Mouse (Mus musculus) urinary bladder, postnatal 4 days (tissue): ENCODE measurements around the gene Ypel2.

ENCODE experiments used
- DNase-seq, 2 experiments: peaks; one replicate each; pipeline ENCODE4 v3.0.0; 2021 to 2022; ENCODE audit warnings: low spot score in 2 of 2

The Ypel2 gene

DNA sequence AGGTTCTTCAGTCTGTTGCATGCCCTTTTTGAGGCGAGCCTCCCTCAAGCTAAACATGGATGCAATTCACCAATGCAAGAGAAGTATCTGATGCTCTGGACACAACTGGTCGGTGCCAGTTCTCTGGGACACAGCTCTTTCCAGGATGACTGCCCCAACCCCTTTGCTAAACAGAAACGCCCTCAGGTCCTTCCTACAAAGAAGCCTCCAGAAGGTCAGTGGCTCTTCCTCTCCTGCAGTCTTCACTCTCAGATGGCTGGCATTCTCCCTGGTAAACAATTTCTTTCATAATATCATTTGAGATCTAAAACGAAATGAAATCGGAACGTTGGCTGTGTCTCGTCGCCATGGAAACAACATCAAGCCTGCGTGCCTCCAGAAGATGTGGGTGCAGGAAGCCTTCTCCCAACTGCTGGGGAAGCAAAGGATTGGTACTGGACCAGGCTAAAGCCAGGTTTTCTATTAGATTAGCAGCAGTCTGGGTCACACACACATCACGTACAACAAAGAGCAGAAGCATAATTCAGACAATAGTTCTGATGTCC is 62.8 kb downstream of the Ypel2 start:
- DNase-seq = no peak

DNA sequence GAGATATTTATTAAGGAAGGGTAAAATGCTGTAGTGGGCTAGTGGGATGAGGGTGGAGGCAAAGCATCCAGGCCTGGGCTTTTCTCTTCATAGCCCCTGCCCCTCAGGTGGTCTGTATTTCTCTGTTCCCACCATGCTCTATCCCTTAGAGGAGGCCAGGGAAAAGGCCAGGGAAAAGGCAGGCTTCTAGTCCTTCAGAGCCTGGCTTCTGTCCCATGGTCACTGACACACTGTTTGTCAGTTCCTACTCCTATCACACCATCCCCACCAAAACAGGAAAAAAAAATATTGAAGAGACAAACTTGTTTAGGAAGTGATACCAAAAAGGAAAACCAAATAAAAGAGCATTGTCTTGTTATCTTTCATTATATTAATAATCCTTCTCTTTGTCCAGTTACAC is 63.5 kb downstream of the Ypel2 start:
- no peak for DNase-seq

DNA sequence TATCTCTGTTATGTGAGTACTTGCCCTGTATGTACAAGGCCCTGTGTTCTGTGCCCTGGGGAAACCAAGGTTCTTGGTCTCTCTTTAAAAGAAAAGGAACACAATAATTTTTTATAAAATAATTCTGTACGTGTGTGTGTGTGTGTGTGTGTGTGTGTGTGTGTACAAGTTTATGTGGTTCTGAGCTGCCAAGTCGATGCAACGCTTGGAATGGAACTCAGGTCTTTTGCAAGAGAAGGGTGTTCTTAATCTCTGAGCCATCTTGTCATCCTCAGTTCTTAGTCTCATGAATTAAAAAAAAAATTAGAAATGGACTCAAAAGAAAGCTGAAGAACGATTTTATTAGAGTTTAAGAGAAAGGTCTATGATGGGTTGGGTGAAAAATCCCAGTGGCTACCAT is 64.0 kb downstream of the Ypel2 start:
- DNase-seq = no peak

DNA sequence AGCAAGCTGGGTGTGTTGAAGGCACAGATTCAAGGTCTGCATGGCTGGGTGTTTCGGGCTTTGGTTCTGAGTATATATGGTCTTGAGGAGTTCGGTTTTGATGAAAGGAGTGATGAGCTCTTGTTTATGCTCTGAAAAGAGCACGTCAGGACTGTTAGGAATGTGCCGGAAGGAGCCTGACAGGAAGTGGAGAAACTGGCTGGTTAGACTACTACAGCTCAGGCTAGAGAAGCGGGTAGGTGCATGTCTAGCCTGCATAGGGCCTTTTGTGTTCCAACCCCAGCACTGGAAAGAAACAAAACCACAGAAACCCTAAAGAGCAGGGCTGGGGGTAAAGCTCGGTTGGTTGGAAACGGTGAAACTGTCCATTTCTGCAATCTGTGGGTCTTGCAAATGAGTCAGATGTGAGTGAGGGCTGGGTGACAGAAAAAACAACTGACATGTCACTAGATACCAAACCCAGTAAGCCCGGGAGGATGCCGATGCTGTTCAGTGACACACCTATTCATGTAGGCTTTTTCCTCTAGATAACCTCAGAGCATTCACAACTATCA is 68.3 kb downstream of the Ypel2 start:
- no peak for DNase-seq

DNA sequence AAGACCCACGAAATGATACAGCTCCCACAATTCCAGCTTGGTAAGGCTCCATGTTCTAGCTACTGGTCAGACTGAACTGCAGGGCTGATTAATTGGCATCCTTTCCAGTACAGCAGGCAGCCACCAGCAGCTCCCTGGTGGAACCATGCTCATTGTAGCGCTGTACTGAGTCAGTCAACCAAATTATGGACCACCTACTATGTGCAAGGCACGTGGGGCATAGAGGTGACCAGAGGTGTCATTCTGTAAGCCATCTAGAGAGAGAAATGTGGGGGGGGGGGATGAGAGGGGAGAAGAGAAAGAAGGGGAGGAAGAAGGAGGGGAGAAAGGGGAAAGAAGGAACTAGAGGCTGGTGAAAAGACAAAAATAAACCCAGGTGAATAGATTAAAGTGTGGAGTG is 68.9 kb downstream of the Ypel2 start:
- no peak for DNase-seq

DNA sequence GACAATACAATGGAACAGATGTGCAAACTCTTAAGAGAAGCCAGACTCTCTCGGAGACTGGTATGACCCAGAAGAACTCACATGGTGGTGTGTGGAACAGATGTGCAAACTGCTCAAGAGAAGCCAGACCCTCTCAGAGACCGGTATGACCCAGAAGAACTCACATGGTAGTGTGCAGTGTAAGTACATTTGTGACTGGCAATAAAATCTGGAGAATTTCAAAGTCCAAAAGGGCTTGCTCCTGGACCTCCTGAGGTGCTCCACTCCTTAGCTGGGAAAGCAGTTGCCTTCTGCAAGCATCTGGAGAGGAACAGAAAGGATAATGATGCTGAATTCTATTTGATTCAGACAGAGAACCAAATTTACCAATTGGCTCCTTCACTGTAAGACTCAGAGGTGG is 69.9 kb downstream of the Ypel2 start:
- DNase-seq = no peak

DNA sequence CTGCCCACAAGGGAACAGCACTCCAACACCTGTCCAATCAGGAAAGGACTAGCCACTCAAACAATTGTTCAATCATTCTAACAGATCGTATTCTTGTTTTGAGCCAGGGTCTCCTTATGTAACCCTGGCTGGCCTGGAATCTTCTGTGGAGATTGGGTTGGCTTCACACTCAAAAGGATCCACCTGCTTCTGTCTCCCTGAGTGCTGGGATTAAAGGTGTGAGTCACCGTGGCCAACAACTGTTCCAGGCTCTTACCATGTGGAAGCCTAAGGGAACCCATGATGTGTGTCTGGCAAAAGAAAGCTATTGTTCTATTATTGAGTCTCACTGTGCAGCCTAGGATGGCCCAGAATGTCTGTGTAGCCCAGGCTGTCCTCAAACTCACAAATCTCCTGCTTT is 71.5 kb downstream of the Ypel2 start:
- DNase-seq = no peak

DNA sequence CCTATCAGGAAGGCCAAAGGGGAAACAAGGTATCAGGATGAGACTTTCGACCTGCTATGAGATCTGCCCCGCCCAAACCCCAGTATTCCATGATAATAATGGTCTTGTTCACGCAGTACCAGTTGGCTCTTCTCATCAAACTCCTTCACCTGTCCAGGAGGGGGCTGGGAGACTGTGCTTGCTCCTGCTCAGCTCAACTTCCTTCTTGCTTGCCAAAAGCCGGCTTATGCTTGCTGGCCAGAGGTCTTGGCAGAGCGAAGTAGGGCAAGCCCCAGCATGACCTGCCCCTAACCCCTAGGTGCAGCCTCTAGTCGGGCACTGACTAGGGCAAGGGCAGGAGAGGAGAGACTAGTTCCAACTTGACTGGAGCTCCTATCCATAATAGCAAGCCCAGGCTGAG is 72.2 kb downstream of the Ypel2 start:
- DNase-seq = no peak

DNA sequence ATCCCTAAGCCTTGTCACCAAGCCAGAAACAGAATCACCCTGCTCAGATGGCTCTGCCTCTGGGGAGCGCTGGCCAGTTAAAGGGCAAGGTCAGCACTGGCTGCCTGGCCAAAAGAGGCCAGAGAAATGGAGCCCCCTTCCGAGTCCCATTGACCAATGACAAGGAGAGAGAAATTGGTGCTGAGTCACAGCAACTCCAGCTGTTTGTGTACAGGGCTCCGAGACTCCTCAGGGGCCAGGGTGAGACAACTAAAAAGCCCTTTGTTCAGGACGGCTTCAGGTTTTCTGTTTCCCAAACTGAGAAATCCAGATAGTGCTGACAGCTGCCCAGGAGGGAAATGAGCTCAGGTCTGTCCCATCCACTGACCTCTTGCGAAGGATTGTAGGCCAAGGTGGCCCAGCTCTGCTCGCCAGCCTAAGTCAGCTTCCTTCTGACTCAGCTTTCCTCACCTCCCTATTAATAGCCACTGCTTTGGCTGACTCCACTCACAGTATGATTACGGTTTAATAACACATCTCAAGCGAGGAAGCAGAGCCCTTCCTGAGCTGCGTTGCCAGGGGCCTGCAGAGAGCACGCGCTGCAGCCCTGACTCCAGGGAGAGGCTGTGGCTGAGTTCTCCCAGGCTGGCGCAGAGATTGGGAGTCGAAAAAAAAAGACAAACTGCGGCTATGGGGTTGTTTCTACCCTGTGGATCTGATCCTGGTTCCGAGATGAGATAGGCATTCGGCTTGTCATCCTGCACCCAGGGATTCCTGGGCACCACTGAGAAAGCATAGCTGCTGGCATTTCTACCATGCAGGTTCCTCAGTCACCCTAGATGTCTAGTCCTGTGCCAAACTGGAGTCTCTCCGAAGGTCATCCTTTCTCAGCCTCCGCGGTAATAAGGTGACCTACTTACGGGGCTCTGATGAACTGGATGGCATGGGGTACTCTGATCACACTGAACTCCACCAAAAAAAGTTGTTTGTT is 73.1 kb downstream of the Ypel2 start:
- no peak for DNase-seq

DNA sequence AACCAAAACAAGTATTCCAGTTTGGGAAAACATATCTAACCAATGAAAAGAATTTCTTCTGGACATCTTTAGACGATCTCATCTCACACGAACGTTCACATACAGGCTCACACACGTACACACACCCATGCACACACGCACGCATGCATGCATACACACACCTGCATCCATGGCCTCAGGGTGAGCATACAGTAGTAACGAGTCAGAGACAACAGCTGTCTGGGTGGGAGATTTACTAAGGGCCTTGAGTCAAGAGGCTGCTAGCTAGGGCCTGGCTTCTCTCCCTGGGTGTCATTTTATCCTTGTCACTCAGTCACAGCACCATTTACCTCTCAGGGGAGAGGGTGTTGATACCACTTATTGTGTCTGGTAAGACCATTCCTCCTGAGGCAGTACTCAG is 74.0 kb downstream of the Ypel2 start:
- DNase-seq = no peak

DNA sequence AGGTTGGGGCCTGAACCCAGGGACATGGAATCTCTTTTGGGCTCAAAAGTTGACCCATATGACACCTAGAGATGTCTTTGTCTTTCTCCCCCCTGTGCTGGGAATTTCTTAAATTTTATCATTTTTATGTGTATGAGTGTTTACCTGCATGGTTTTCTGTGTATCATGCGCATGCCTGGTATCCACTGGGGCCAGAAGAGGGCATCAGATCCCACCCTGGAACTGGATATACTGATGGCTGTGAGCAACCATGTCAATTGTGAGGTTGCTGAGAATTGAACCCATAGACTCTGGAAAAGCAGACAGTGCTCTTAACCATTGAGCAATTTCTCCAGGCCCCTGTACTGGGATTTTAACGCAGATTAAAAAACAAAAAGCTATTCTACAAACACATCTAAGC is 76.0 kb downstream of the Ypel2 start:
- no peak for DNase-seq

DNA sequence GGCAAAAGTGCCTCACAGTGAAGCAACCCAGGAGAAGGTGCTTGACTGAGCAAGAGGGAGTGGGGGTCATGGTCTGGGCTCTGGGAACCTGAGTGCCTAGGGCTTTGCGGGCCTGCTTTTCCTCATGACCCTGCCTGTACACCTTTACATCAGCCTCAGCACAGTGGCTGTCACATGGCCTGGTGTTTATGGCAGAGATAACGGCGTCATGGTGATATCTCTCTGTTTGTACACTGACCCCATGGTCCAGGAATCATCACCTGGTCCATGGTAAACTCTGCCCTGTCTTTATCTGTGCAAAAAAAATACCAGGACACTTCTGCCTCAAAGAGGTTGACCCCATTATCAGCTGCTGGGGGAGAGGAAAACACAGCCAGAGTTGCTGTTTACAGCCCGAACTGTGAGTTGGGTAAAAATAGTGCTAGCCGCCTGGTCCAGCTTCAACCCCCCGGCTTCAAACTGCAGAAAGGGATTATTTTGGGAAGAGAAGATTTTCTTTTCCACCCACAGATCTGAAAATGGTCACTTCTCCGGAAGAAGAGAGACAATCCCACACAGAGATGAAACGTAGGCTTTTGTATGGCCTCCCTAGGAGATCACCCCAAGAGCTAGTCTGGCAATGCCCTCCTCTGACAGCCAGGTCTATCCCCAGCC is 76.8 kb downstream of the Ypel2 start:
- DNase-seq = no peak

DNA sequence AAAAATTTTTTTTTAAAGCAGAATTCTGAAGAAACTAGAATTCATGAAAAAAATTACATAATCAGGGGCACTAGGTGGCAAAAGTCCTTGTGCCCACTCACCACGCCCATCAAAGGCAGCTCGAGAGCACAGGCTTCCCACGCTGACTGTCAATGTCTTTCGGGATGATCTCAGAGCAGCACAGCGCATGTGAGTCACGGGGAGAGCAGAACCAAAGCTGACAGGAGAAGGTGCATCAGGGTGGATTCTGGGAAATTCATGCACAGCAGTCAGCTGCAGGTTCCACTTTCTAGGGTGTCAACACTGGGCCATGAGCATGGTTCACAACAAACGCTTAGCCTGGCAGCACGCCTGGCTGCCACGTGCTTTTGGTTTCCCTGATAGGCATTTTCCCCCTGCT is 79.2 kb downstream of the Ypel2 start:
- no peak for DNase-seq

DNA sequence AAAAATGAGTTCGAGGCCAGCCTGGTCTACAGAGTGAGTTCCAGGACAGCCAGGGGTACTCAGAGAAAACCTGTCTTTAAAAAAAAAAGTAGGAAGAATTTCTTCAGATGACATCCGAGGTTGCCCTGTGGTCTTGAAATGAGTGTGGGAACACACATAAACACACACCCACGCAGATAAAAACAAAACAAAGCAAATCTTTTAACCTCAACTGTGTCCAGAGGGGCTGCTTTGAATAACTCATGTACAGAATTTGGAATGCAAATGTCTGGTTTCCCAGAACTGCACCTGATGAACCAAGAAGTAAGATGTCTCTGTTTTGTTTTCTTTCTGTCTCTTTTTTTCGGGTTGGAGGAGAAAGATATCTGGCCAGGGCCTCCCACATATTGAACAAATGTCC is 83.3 kb downstream of the Ypel2 start:
- no peak for DNase-seq

DNA sequence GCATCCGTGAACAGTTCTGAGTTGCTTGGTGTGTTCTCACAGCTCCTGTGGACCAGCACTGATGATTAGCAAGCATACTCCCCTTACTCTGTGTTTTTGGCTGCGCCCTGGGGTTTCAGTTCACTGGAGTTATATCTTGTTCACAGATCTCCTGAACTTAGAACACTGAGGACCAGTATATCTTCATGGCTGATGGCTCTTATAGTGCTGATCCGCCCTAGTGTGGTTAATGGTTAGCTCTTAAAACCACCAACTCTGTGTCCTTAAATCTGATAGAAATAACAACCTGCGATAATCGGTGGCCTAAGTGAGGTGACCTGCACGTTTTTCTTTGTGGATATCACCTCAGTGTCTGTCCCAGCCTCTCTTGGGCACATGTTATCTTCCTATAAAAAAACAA is 84.5 kb downstream of the Ypel2 start:
- no peak for DNase-seq

DNA sequence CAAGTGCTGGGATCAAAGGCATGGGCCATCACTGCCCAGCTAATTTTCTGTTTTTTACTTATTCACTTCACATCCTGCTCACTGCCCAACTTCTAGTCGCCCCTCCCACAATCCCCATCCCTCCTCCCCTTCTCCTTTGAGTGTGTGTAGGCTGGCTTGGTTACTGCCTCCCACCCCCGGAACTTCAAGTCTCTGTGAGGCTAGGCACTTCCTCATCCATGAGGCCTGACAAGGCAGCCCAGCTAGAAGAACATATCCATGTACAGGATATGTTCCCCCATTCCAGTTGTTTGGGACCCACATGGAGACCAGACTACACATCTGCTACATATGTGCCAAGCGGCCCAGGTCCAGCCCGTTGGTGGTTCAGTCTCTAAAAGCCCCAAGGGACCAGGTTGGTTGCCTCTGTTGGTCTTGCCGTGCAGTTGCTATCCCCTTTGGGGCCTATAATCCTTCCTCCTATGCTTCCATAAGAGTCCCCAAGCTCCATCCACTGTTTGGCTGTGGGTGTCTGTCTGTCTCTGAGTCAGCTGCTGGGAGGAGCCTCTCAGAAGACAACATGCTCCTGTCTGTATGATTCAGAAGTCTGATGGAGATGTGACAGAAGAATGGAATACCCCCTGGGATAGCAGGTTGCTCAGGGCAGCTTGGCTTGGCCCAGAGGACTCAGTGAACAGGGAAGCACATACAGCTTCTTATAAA is 85.5 kb downstream of the Ypel2 start:
- no peak for DNase-seq

DNA sequence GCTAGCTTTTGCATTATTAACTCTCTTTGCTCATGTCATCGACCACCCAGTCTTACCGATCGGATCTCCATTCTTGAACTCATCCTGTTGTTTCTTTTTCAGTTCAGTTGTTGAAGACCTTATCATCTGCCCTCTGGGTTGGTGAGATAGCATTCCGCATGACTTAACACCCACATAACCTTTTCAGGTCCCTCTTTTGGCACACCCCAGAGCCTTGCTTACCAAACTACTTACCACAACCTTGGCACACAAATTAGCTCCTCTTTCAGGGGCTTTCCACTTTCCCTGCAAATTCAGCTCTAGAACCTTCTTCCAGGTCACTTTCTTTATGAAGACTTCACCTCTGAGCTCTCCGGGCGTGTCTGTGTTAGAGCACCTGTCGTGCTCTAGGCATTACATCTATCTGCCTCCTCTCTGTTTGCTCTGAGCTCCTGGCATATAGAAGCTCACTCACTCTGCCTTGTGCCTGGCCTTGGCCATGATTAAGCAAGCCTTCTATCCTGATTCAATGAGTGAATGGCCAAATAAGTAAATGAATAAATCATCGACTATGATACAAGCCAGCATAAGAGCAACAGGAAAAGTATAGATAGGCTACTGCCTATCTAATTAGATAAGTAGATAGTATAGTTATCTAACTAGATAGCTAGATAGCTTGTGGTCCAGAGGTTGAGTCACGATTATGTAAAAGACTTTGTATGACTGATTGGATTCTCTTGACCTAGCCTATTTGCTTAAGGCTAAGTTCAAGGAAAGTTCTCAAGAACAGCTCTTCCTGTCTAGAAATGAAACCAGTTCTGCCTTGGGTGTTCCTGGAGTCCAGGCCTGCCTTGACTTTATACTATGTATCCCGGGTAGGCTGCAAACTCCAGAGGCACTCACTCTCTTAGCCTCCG is 86.5 kb downstream of the Ypel2 start:
- DNase-seq = no peak

DNA sequence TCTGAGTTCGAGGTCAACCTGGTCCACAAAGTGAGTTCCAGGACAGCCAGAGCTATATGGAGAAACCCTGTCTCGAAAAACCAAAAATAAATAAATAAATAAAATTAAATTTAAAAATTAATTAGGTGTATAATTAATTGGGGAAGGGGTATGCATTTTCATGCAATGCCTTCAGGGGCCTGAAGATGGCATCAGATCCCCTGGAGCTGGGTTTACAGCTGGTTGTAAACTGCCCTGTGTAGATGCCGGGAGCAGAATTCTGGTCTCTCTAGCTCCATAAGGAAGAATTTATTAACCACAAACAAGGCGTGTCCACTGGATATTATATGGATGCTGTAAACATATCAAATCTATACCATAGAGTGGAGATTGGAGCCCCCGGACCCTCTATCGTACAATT is 87.2 kb downstream of the Ypel2 start:
- DNase-seq = no peak

DNA sequence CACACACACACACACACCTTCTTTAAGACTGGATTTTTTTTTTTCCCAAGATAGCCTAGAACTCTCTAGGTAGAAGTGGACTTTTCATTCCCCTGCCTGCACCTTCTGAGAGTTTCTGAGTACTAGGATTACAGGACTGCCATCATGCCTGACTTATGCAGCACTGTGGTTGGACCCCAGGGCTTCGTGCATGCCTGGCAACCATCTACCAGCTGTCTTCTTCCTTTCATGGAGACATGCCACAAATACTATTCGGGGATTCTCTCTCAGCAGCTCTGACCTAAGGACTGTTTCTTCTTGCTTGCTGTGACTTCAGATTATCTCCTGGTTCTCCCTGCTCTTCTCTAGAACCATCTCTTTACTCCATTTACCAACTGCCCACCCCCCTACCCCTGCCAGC is 88.2 kb downstream of the Ypel2 start:
- DNase-seq = no peak

DNA sequence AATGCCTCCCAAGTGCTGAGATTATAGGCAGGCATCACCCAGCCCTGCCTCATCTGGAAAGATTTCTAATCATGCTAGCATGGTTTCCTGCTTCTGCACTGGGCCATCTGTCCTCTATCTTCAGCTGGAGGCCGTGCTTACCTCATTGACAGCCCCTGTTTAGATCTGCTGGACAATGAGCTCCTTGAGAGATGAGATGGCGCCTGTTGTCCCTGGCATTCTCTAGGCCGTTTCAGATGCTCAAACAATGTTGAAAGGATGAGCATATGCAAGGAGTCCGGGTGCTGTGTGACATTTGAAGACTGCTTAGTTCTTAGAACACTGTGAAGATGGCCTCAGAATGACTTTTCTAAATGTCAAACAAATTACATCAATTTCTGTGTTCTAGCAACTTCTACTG is 88.8 kb downstream of the Ypel2 start:
- DNase-seq = no peak

DNA sequence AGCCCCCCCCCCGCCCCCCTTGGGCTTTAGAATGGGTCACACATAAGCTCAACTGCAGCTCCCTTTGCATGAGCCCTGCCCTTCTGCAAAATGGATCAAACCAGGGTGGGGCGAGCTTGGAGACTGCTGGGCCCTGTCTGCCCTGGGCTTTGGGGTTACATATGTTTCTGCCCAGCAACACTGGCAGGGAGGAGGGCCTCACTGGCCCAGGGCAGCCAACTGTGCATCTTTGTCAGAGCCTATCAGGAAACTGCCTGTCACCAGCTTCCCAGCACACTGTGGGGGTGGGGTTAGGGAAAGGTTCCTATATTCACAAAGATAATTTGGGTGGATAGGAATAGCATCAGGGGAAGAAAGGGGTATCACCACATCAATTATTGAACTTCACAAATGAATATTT is 95.1 kb downstream of the Ypel2 start:
- DNase-seq = no peak
